Mouse (Mus musculus): ENCODE measurements around the gene Pirb. TPM values are rescaled to one million over a fixed set of nuclear protein-coding genes. Genes with fewer than 3 reads are reported as not detected.

The Pirb gene
- polyA plus RNA-seq, 1 experiment from 2014 or later: 0.38 TPM

DNA sequence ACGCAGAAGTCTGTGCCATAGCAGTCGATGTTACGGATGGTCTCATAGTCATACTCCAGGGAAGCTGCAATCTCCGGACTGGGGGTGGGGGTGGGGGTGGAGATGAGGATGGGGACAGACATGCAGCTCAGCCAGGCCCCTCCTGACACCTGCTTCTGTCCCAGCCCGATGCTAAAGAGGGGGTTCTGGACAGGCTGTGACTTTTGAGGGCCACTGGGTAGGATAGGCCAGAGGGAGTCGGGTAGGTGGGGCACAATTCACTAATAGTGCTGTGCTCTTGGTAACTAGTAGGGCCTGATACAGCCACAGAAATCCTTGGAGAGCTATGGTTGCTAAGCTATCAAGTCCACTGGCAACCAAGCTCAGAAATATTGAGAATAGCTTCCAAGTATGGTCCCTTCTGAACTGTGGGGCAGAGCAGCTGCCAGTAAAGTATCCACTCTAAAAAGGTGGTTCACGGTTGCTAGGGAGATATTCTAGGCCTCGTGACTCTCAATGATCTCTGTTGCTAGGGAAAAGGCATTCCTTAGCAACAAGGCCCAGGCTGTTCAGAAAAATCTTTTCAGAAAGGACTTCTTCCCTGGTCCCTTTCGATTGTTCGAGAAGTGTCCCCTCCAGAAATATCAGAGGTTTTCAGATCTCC, 36.2 kb downstream of the Pirb start:
- DNase-seq (ENCODE audit: low spot score): no peak
- no peak overlapping the region for H3K4me3 ChIP-seq
- peaks cover 57% of the 10 kb centered on the region for H3K36me3 ChIP-seq
- H3K4me1 ChIP-seq (replicated peaks): peaks cover 24% of the 10 kb centered on the region
- WGBS: 68% methylated on average over 10 of the region's 10 CpGs
- no peaks in the 10 kb centered on the region for H3K27me3 ChIP-seq (ENCODE audit: insufficient read depth, poor library complexity, severe bottlenecking)
- H3K27ac ChIP-seq: peak overlapping the region; percentile 74
- no peaks in the 10 kb centered on the region for H3K9me3 ChIP-seq

DNA sequence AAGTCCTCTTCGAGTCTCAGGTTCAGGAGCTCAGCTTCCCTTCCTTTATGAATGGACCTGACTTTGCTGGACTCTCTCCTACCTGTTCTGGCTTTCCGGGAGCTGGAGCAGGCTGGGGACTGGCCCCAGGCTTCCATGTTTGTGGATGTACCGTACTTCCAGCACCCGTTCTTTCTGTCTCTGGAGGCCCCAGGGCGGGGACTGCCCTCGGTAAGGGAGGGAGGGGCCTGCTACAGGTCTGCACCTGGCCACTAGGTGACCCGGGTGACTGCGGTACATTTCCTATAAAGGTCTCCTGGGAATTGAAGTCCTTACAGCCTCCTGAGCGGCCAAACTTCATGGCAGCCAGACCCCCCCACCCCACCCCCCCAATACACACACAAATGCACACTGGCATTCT, 42.8 kb downstream of the Pirb start, which contains the start of gene Tmc4:
Tmc4 (minus strand) TSS at position 212 of the 400 bp plus-strand sequence.
- H3K9me3 ChIP-seq: no peaks in the 10 kb centered on the region
- H3K27me3 ChIP-seq (ENCODE audit: insufficient read depth, poor library complexity, severe bottlenecking): no peaks in the 10 kb centered on the region
- no peak within 1 kb of the TSS for H3K4me3 ChIP-seq
- WGBS: 57% methylated on average over 9 of the region's 9 CpGs
- no peaks in the 10 kb centered on the region for H3K4me1 ChIP-seq (replicated peaks)
- H3K36me3 ChIP-seq: peaks cover 16% of the 10 kb centered on the region; the same call in 1 of the 2 replicates
- DNase-seq (ENCODE audit: low spot score): no peak
- no peak within 1 kb of the TSS for H3K27ac ChIP-seq

DNA sequence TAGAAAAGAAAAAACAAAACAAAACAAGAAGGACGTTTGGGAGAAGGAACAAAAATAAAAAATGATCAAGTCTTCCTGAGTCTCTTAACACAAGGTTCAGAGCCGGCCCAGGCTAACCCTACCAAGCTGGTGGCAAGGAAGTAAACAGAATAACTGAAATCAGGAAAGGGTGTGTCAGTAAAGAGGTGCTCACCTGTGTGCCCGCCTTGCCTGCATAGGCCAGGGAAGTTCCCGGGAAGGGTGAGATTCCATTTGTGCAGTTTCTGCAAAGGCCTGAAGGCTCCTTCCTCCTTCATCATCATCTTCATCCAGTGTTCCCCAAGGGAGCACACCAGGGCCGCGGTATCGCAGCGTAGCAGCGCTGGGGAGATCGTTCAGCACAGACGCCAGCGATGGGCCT, 43.8 kb downstream of the Pirb start:
- WGBS: 91% methylated on average over 12 of the region's 12 CpGs
- Histone ChIP-seq H3K36me3 (peaks cover 16% of the 10 kb centered on the region; the same call in 1 of the 2 replicates), H3K4me3 (no peak overlapping the region), H3K27ac (no peak overlapping the region), H3K9me3 (no peaks in the 10 kb centered on the region), H3K4me1 (replicated peaks) (no peaks in the 10 kb centered on the region), H3K27me3 (ENCODE audit: insufficient read depth, poor library complexity, severe bottlenecking) (no peaks in the 10 kb centered on the region)
- DNase-seq (ENCODE audit: low spot score): no peak

DNA sequence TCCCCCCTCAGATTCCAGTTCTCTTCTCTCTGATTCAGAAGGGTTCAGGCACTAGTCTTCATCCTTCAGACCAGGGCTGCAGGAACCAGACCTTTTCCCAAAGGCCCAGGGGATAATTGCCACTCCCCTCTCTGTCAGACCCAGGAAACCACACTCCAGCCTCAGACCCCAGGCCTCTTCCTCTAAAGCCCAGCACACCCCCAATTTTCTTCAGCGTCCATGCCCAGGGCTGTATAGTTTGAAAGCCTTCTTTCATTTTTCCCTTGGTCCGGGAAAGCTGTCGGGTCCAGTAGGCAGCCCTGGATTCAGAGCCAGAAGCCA, 45.0 kb downstream of the Pirb start:
- H3K36me3 ChIP-seq: peaks cover 13% of the 10 kb centered on the region; the same call in 1 of the 2 replicates
- H3K9me3 ChIP-seq: no peaks in the 10 kb centered on the region
- H3K27ac ChIP-seq: no peak overlapping the region
- no peaks in the 10 kb centered on the region for H3K4me1 ChIP-seq (replicated peaks)
- WGBS: 76% methylated on average over 3 of the region's 3 CpGs
- no peak for DNase-seq (ENCODE audit: low spot score)
- H3K27me3 ChIP-seq (ENCODE audit: insufficient read depth, poor library complexity, severe bottlenecking): no peaks in the 10 kb centered on the region
- no peak overlapping the region for H3K4me3 ChIP-seq

DNA sequence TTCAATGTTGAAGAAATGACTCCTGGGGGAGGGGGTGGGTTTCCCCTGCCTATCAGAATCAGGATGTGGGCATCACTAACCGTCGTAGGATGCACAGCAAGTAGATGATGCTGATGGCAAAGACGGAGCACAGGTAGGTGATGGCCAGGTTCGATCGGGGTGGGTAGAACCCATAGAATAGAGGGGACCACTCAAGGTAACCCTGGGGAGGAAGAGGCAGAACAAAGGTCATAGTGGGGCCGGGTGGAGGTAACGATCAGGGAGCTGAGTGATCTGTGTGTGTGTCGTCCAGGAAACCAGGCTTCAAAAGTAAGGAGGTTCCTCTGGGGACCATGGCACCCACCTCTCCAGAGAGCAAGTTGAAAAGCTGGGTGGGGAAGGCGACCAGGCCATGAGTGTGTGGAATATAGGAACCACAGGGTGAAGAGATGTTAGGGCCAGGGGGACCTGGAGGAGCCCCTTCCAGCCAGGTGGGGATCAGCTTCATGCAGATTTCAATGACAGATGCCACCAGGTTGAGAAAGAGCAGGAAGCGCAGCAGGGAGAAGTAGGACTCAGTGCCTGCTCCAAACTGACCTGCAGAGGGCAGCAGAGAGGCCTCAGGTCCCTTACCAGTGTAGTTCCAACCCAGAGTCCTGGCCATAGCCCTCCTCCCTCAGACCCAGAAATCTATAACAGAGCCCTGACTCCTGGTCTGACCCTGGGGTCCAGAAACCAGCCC, 45.5 kb downstream of the Pirb start:
- Histone ChIP-seq H3K27ac (no peak overlapping the region), H3K36me3 (peaks cover 12% of the 10 kb centered on the region; the same call in 1 of the 2 replicates), H3K4me3 (no peak overlapping the region), H3K9me3 (no peaks in the 10 kb centered on the region), H3K4me1 (replicated peaks) (no peaks in the 10 kb centered on the region), H3K27me3 (ENCODE audit: insufficient read depth, poor library complexity, severe bottlenecking) (no peaks in the 10 kb centered on the region)
- peak; percentile 78 for DNase-seq (ENCODE audit: low spot score)
- WGBS: 70% methylated on average over 10 of the region's 10 CpGs

DNA sequence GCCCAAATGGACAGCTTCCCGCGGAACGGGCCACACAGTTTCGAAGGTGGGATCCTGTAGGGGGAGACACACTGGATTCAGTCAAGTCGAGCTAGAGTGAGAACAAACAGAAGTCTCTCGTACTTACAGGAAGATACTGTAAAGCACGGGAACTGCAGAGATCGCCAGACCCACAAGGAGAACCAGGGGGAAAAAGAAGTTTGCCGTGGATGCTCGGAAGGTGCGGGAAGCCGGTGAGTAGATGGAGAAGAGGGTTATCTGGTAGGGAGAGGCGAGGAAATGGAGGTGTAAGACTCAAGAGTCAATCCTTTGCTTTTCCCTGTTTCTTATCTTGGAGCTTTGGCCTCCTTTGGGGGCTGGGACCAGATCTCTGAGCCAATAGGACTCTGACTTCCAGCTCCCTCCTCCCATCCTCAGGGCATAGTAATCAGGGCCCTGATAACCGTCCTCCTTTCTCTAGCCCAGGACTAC, 53.2 kb downstream of the Pirb start:
- H3K27me3 ChIP-seq (ENCODE audit: insufficient read depth, poor library complexity, severe bottlenecking): no peaks in the 10 kb centered on the region
- H3K27ac ChIP-seq: no peak overlapping the region
- WGBS: 18% methylated on average over 14 of the region's 14 CpGs
- no peak for DNase-seq (ENCODE audit: low spot score)
- peaks cover 18% of the 10 kb centered on the region for H3K36me3 ChIP-seq
- H3K4me3 ChIP-seq: peak overlapping the region; percentile 21
- H3K9me3 ChIP-seq: no peaks in the 10 kb centered on the region
- H3K4me1 ChIP-seq (replicated peaks): peaks cover 30% of the 10 kb centered on the region

DNA sequence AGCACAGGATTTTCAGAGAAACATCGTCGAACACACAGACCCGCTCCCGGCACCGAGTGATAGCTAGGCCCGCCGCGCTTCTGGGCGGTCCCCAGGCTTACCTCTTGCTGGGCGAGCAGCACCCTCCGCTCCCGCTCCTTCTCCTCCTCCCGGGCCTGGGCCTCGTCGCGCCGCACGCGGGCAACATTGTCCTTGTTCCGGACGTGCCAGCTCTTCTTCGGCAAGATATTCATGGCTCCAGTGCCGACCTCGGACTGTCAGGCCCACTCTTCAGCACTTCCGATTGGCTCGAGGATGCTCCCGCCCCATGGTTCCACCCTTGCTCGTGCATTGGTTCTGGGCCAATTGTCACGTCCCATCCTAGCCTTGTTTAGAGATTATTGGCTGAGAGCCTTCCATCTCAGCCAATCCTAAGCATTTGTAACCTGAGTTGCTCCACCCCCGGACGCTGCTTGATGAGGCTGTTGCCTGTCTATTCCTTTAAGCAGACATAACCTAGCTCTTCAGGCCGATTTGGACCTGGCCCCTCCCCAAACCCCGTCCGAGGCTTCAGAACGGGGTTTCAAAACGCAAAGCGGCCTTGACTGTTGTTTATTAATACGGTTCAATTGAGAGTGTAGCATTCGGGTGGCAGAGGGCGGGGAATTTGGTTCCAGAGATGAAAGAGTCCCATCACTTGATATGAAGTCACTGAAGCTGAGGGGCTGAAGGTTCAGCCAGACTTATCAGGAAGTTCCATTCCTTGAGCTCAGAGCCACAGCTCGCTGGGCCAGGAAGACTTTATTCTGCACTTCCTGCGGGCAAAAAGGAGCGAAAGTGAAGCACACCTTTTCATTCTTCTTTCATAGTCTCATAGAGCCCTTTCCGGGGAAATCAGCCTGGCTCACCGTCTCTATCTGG, 54.7 kb downstream of the Pirb start, which contains the start of gene Leng1:
Leng1 (minus strand) TSS at position 626 of the 900 bp plus-strand sequence.
- H3K4me3 ChIP-seq: peak within 1 kb of the TSS; percentile 79
- H3K4me1 ChIP-seq (replicated peaks): peaks cover 30% of the 10 kb centered on the region
- H3K36me3 ChIP-seq: peaks cover 33% of the 10 kb centered on the region
- 5% methylated on average over 45 of the region's 45 CpGs for WGBS
- H3K9me3 ChIP-seq: no peaks in the 10 kb centered on the region
- DNase-seq (ENCODE audit: low spot score): peak; percentile 93
- H3K27me3 ChIP-seq (ENCODE audit: insufficient read depth, poor library complexity, severe bottlenecking): no peaks in the 10 kb centered on the region
- H3K27ac ChIP-seq: peak within 1 kb of the TSS; percentile 91

DNA sequence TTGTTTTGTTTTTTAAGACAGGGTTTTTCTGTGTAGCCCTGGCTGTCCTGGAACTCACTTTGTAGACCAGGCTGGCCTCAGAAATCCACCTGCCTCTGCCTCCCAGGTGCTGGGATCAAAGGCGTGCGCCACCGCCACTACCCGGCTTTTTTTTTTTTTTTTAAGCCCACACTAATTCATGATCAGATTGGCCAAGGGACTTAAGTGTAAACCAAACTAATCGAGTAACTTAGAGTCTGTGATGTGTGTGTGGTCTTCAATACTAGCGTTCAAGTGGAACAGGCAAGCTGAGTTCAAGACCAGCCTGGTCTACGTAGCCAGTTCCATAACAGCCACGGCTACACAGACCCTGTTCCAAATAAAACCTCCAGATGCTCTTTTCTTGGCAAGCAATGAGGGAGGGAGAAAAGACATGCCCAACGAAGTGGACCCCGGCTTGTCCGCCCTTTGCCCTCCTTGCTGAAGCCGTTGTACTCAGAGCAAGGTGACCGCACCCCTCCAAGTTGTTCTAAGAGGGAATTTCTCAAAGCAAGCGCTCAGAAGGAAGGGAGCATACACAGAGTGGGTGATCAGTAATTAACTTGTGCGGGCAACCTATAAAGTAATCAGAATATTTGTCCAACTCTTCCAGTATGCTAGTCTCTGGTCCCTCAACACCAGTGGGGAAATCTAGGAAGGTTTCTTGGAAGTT, 55.5 kb downstream of the Pirb start:
- Histone ChIP-seq H3K9me3 (no peaks in the 10 kb centered on the region), H3K36me3 (peaks cover 41% of the 10 kb centered on the region), H3K4me1 (replicated peaks) (peaks cover 30% of the 10 kb centered on the region), H3K27ac (peak overlapping the region; percentile 91), H3K4me3 (peak overlapping the region; percentile 79), H3K27me3 (ENCODE audit: insufficient read depth, poor library complexity, severe bottlenecking) (no peaks in the 10 kb centered on the region)
- DNase-seq (ENCODE audit: low spot score): no peak
- 38% methylated on average over 15 of the region's 15 CpGs for WGBS

Other genes with a start within 250 kb of the Pirb start
- gene Tarm1, start 217.8 kb downstream of the Pirb start, polyA plus RNA-seq (2016; fragmentation: Nextera tagmentation; extraction: Ambion mirVana): not detected in 2 replicates
- gene Oscar, start 104.2 kb downstream of the Pirb start, polyA plus RNA-seq (2016; fragmentation: Nextera tagmentation; extraction: Ambion mirVana): 0.15 and 0.29 TPM in 2 replicates
- gene Ndufa3, start 103.0 kb downstream of the Pirb start, polyA plus RNA-seq (2016; fragmentation: Nextera tagmentation; extraction: Ambion mirVana): 423 and 441 TPM in 2 replicates
- 31.7 and 41.3 TPM in 2 replicates for gene Tfpt, start 90.5 kb downstream of the Pirb start, polyA plus RNA-seq (2016; fragmentation: Nextera tagmentation; extraction: Ambion mirVana)
- 148 and 168 TPM in 2 replicates for gene Prpf31, start 90.4 kb downstream of the Pirb start, polyA plus RNA-seq (2016; fragmentation: Nextera tagmentation; extraction: Ambion mirVana)
- 79.6 and 80.4 TPM in 2 replicates for gene Cnot3, start 75.1 kb downstream of the Pirb start, polyA plus RNA-seq (2016; fragmentation: Nextera tagmentation; extraction: Ambion mirVana)
- 19.4 and 23.0 TPM in 2 replicates for gene Leng1, start 54.6 kb downstream of the Pirb start, polyA plus RNA-seq (2016; fragmentation: Nextera tagmentation; extraction: Ambion mirVana)
- 3.5 and 5.8 TPM in 2 replicates for gene Tmc4, start 42.8 kb downstream of the Pirb start, polyA plus RNA-seq (2016; fragmentation: Nextera tagmentation; extraction: Ambion mirVana)
- 269 and 282 TPM in 2 replicates for gene Tsen34, start 27.5 kb downstream of the Pirb start, polyA plus RNA-seq (2016; fragmentation: Nextera tagmentation; extraction: Ambion mirVana)
- 38.9 and 39.2 TPM in 2 replicates for gene Mboat7, start 26.9 kb downstream of the Pirb start, polyA plus RNA-seq (2016; fragmentation: Nextera tagmentation; extraction: Ambion mirVana)
- 1,151 and 1,302 TPM in 2 replicates for gene Rps9, start 16.4 kb downstream of the Pirb start, polyA plus RNA-seq (2016; fragmentation: Nextera tagmentation; extraction: Ambion mirVana)
- gene Gm15448, start 105.3 kb upstream of the Pirb start, polyA plus RNA-seq (2016; fragmentation: Nextera tagmentation; extraction: Ambion mirVana): not detected in 2 replicates
- not detected in 2 replicates for gene Pira2, start 124.7 kb upstream of the Pirb start, polyA plus RNA-seq (2016; fragmentation: Nextera tagmentation; extraction: Ambion mirVana)
- not detected in 2 replicates for gene Gm14548, start 177.7 kb upstream of the Pirb start, polyA plus RNA-seq (2016; fragmentation: Nextera tagmentation; extraction: Ambion mirVana)
- gene Lilra6, start 195.1 kb upstream of the Pirb start, polyA plus RNA-seq (2016; fragmentation: Nextera tagmentation; extraction: Ambion mirVana): not detected in 2 replicates

All from hindbrain, embryonic 10.5 days (tissue).